Mouse (Mus musculus) myocyte (in vitro differentiated cells): Measurements from ENCODE around the gene Cd27. TPM values are rescaled to one million over a fixed set of nuclear protein-coding genes. Genes with fewer than 3 reads are reported as not detected.

Experiments used
- H3K27me3 ChIP-seq: one replicate; pipeline ENCODE4 v1.6.1; 2011; ENCODE audit not compliant: control insufficient read depth, insufficient read depth, insufficient read length
- H3K36me3 ChIP-seq: one replicate; pipeline ENCODE4 v1.6.1; 2011; ENCODE audit not compliant: control insufficient read depth, insufficient read depth
- H3K4me2 ChIP-seq: one replicate; pipeline ENCODE4 v1.6.1; 2011; ENCODE audit warnings: low read depth, control low read depth
- H3K4me3 ChIP-seq: one replicate; pipeline ENCODE4 v1.5.1; 2011; ENCODE audit warnings: mild to moderate bottlenecking, control low read depth, moderate library complexity
- H3K79me2 ChIP-seq: one replicate; pipeline ENCODE4 v1.6.1; 2011; ENCODE audit not compliant: control insufficient read depth, insufficient read depth
- H3ac ChIP-seq: one replicate; pipeline ENCODE4 v1.6.1; 2011; ENCODE audit not compliant: control insufficient read depth, insufficient read length
- CEBPB ChIP-seq: IDR thresholded peaks from 2 replicates; pipeline ENCODE4 v1.6.1; 2011; ENCODE audit warnings: mild to moderate bottlenecking, moderate library complexity; ENCODE audit not compliant: poor library complexity, insufficient read depth, severe bottlenecking
- E2F4 ChIP-seq: IDR thresholded peaks from one replicate; pipeline ENCODE4 v1.6.1; 2011; ENCODE audit warnings: mild to moderate bottlenecking, control low read depth, moderate library complexity; ENCODE audit not compliant: insufficient read depth
- MAX ChIP-seq: IDR thresholded peaks from one replicate; pipeline ENCODE4 v1.6.1; 2011; ENCODE audit warnings: low read depth, mild to moderate bottlenecking, control low read depth
- MYOD1 ChIP-seq, 3 experiments: IDR thresholded peaks; one replicate each; pipeline ENCODE4 v1.6.1; 2011; ENCODE audit warnings: control low read depth in 2 of 3, low read depth in 2 of 3, mild to moderate bottlenecking in 2 of 3, moderate library complexity in 1 of 3; ENCODE audit not compliant: insufficient read length in 2 of 3, control insufficient read depth in 1 of 3
- MYOG ChIP-seq, 3 experiments: IDR thresholded peaks; one replicate each; pipeline ENCODE4 v1.6.1; 2011; ENCODE audit warnings: control low read depth in 2 of 3, low read depth in 2 of 3, mild to moderate bottlenecking in 2 of 3; ENCODE audit not compliant: insufficient read length in 2 of 3, control insufficient read depth in 1 of 3, insufficient read depth in 1 of 3
- POLR2A ChIP-seq: IDR thresholded peaks from one replicate; pipeline ENCODE4 v1.6.1; 2011; ENCODE audit warnings: low read depth, mild to moderate bottlenecking, control low read depth, moderate library complexity; ENCODE audit not compliant: insufficient read length
- POLR2AphosphoS2 ChIP-seq: IDR thresholded peaks from one replicate; pipeline ENCODE4 v1.6.1; 2011; ENCODE audit warnings: low read depth, control low read depth; ENCODE audit not compliant: insufficient read length
- REST ChIP-seq: IDR thresholded peaks from one replicate; pipeline ENCODE4 v1.6.1; 2011; ENCODE audit warnings: mild to moderate bottlenecking, control low read depth, moderate library complexity; ENCODE audit not compliant: insufficient read depth, insufficient read length
- SRF ChIP-seq: IDR thresholded peaks from one replicate; pipeline ENCODE4 v1.6.1; 2011; ENCODE audit warnings: low read depth; ENCODE audit not compliant: control insufficient read depth, insufficient read length
- TCF12 ChIP-seq: IDR thresholded peaks from one replicate; pipeline ENCODE4 v1.6.1; 2011; ENCODE audit warnings: mild to moderate bottlenecking, control low read depth; ENCODE audit not compliant: poor library complexity, insufficient read depth, severe bottlenecking
- TCF3 ChIP-seq: IDR thresholded peaks from one replicate; pipeline ENCODE4 v1.6.1; 2011; ENCODE audit warnings: low read depth, control low read depth; ENCODE audit not compliant: insufficient read length
- USF1 ChIP-seq: IDR thresholded peaks from one replicate; pipeline ENCODE4 v1.6.1; 2011; ENCODE audit warnings: low read depth, mild to moderate bottlenecking, control low read depth, moderate library complexity
- polyA plus RNA-seq: library from polyadenylated mRNA; unstranded; fragments of >200 nt; fragmentation: generic; extraction: Trizol; gene quantifications from one replicate; pipeline ENCODE4 v1.2.1, GENCODE M21; 2012; ENCODE audit warnings: missing spikeins

The Cd27 gene
- polyA plus RNA-seq, 1 experiment, result 1.5 TPM

GRCm38 (mm10) chr6:125192841-125193240 is 44.0 kb downstream of the Cd27 start:
- H3ac ChIP-seq, result peak overlapping the region; percentile 71
- peak overlapping the region; percentile 86 for H3K4me2 ChIP-seq
- no peak for TF ChIP-seq TCF12
- no peak for TF ChIP-seq POLR2A
- no peak for TF ChIP-seq SRF
- TF ChIP-seq USF1, result no peak
- no peak for TF ChIP-seq MYOG (IDR thresholded peaks at IDR 0.05; ENCODE audit: control insufficient read depth in 1 of 3, insufficient read depth in 1 of 3, insufficient read length in 2 of 3, low read depth in 2 of 3)
- no peak for TF ChIP-seq TCF3
- no peak for TF ChIP-seq REST
- no peak for TF ChIP-seq POLR2AphosphoS2
- TF ChIP-seq CEBPB, result no peak
- no peak for TF ChIP-seq MYOD1 (IDR thresholded peaks at IDR 0.05; ENCODE audit: control insufficient read depth in 1 of 3, insufficient read length in 2 of 3, low read depth in 2 of 3)
- TF ChIP-seq E2F4, result no peak
- TF ChIP-seq MAX, result no peak
- H3K27me3 ChIP-seq, result no peaks in the 10 kb centered on the region
- peaks cover 57% of the 10 kb centered on the region for H3K79me2 ChIP-seq
- H3K4me3 ChIP-seq, result peak overlapping the region; percentile 92
- peaks cover 14% of the 10 kb centered on the region for H3K36me3 ChIP-seq

DNA sequence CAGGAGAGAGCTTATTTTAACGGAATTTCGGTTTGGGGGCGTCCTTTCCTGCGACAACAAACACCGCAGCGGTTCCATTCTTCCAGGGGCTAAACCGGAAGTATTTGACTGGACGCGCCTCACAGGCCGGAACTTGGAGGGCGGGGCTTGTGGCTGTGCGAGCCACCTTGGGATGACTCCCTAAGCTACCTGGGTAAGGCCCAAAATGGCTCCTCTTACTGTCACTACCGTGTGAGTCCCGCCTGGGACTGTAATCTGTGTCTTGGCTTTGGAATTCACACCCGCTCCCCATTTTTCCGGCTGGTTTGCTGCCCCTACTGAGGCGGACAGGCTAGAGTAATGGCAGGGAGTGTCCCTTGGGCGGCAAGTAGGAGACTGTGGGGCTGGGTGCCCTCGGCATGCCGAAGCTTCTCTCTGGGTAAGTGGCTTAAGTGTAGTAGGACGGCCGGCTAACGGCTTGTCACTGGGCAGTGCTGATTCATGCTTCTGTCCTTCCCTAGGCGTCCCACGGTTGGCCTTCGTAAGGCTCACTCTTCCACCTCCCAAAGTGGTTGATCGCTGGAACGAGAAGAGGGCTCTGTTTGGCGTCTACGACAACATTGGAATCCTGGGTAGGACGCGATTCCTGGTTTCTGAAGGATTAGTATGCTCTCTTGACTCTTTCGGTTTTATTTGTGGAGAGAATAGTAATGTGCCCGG is 44.6 kb downstream of the Cd27 start:
- Histone ChIP-seq H3K27me3 (no peaks in the 10 kb centered on the region), H3ac (peak overlapping the region; percentile 71), H3K4me2 (peak overlapping the region; percentile 86), H3K79me2 (peaks cover 57% of the 10 kb centered on the region), H3K36me3 (peaks cover 15% of the 10 kb centered on the region), H3K4me3 (peak overlapping the region; percentile 92)
- TF ChIP-seq E2F4 (peak; percentile 12), MYOD1 (IDR thresholded peaks at IDR 0.05; ENCODE audit: control insufficient read depth in 1 of 3, insufficient read length in 2 of 3, low read depth in 2 of 3) (no peak)

DNA sequence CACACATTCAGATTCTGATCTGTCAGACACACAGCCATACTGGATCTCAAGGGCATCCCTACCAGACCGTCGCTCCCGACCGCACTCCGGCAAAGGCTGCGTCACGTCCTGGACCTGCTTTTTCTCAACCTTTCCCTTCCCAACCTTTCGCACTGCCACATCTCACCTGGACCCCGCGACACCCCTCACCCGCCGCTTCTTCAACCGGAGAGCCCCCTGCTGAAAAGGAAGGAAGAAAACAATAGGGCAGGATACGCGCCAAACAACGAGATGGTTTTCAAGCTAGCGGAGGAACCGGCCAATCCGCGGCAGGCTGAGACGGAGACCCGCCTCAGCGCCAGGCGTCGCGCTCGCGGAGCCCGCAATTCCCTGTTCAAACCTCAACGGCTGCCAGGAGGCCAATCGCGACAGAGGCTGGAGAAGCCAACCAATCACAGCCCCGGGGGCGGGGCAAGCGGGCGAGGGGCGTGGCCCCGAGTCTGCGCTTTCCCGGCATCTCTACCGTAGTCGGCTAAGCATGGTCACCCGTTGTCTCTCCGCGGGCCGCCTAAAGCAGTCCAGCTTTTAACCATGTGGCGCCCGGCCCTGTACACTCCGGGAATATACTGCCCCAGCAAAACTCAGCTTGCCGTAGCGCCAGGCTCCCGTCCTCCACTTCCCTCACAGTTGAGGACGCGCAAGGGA is 45.3 kb downstream of the Cd27 start, which contains the start of the genes Ncapd2 and Mrpl51:
Gene Ncapd2, minus strand, starts transcription at position 370 of the 684 bp plus-strand sequence.
Gene Mrpl51, plus strand, starts transcription at position 470 of the 684 bp plus-strand sequence.
- TF ChIP-seq POLR2AphosphoS2 (peak; percentile 23), POLR2A (peak; percentile 12), SRF (no peak), MYOD1 (IDR thresholded peaks at IDR 0.05; ENCODE audit: control insufficient read depth in 1 of 3, insufficient read length in 2 of 3, low read depth in 2 of 3) (peak in 1 of 3 experiments; percentile 1), REST (no peak), MAX (no peak), E2F4 (peak; percentile 86)
- Histone ChIP-seq H3K79me2 (peaks cover 57% of the 10 kb centered on the region), H3K4me3 (peak within 1 kb of the TSS; percentile 92), H3ac (peak within 1 kb of the TSS; percentile 71), H3K27me3 (no peaks in the 10 kb centered on the region), H3K36me3 (peaks cover 22% of the 10 kb centered on the region), H3K4me2 (peak within 1 kb of the TSS; percentile 86)

DNA sequence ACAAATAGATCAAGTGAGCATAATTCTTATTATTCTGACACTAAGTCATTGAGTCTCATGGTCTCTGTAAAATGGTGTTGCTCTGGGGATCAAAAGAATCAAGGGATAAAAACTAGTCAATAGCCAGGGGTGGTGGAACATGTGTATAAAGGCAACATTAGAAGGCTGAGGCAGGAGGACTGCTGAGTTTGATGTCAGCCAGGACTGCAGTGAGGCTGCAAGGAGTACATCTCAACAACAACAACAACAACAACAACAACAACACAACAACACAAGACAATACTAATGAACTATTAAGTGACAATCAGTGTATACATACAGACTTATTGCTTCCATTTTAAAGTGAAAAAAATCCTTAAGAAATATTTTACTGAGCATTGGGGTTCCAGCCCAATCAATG is 46.0 kb downstream of the Cd27 start:
- Histone ChIP-seq H3K4me2 (peak overlapping the region; percentile 58), H3ac (peak overlapping the region; percentile 71), H3K4me3 (peak overlapping the region; percentile 92), H3K36me3 (peaks cover 29% of the 10 kb centered on the region), H3K27me3 (no peaks in the 10 kb centered on the region), H3K79me2 (peaks cover 57% of the 10 kb centered on the region)
- no peak for TF ChIP-seq POLR2AphosphoS2
- TF ChIP-seq REST, result no peak
- TF ChIP-seq POLR2A, result no peak
- no peak for TF ChIP-seq TCF3
- no peak for TF ChIP-seq USF1
- no peak for TF ChIP-seq SRF
- no peak for TF ChIP-seq CEBPB
- no peak for TF ChIP-seq MAX
- no peak for TF ChIP-seq MYOD1 (IDR thresholded peaks at IDR 0.05; ENCODE audit: control insufficient read depth in 1 of 3, insufficient read length in 2 of 3, low read depth in 2 of 3)
- no peak for TF ChIP-seq E2F4
- TF ChIP-seq TCF12, result no peak
- TF ChIP-seq MYOG (IDR thresholded peaks at IDR 0.05; ENCODE audit: control insufficient read depth in 1 of 3, insufficient read depth in 1 of 3, insufficient read length in 2 of 3, low read depth in 2 of 3), result no peak

DNA sequence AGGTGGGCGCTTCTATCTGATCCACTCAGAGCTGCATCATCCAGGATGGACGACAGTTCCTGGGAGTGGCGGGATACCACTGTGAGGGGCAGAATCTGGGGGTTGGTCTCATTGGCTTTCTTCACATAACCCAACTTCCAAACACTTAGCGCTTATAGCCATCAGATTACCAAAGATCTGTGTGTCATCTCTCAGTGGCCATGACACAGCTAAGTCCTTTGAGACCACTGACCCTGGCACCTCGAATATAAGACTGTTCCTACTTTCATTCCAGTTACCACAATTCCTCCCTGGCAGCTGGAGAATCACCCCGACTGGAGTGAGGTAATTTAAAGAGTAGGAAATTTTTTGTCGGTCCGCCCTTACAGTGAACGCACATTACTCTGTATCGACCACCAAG is 50.6 kb downstream of the Cd27 start:
- no peak overlapping the region for H3ac ChIP-seq
- peaks cover 32% of the 10 kb centered on the region for H3K79me2 ChIP-seq
- no peak overlapping the region for H3K4me2 ChIP-seq
- no peaks in the 10 kb centered on the region for H3K27me3 ChIP-seq
- TF ChIP-seq REST (no peak), POLR2AphosphoS2 (no peak), USF1 (no peak), TCF3 (no peak), MAX (no peak), MYOD1 (IDR thresholded peaks at IDR 0.05; ENCODE audit: control insufficient read depth in 1 of 3, insufficient read length in 2 of 3, low read depth in 2 of 3) (no peak), CEBPB (no peak), SRF (no peak), TCF12 (no peak), POLR2A (no peak), E2F4 (no peak), MYOG (IDR thresholded peaks at IDR 0.05; ENCODE audit: control insufficient read depth in 1 of 3, insufficient read depth in 1 of 3, insufficient read length in 2 of 3, low read depth in 2 of 3) (no peak)
- H3K4me3 ChIP-seq, result no peak overlapping the region
- peaks cover 43% of the 10 kb centered on the region for H3K36me3 ChIP-seq
